Comparison of ENCODE assay signal across 24 mouse cellular contexts in genomic region chr9:118494106-118494505, GRCm38 (mm10). TPM values are rescaled to one million over a fixed set of nuclear protein-coding genes. Genes with fewer than 3 reads are reported as not detected.
A peak's percentile ranks its signal among the peaks of the same experiment; 100 is the strongest.
DNase-seq lines count a peak whose midpoint lies in the region; ATAC-seq and TF ChIP-seq lines count a peak whose summit lies in the region.
"Had no signal": no experiment of that assay in that cellular context is flagged by ENCODE, and none has a peak within 500 bp of the region (broad histone marks: within the 10 kb centered on the region; RNA-seq: fewer than 3 reads in every experiment).

No protein-coding gene starts in this region.

- H3K36me3 ChIP-seq in heart, adult 2 months (ENCODE audit: control insufficient read depth, insufficient read depth, low read length): no peaks in the 10 kb centered on the region
- no peaks in the 10 kb centered on the region for H3K36me3 ChIP-seq in lung, embryonic 14.5 days (ENCODE audit: insufficient read depth)
- no peaks in the 10 kb centered on the region for H3K36me3 ChIP-seq in small intestine, adult 2 months (ENCODE audit: control insufficient read depth, insufficient read depth, low read length)
- H3K36me3 ChIP-seq: embryonic facial prominence, embryonic 15.5 days; heart, embryonic 12.5 days; limb, embryonic 10.5 days; liver, embryonic 15.5 days; stomach, embryonic 15.5 days had no signal

- H3K4me2 ChIP-seq in lung, embryonic 14.5 days: no peak overlapping the region
- H3K4me2 ChIP-seq: embryonic facial prominence, embryonic 15.5 days; heart, embryonic 12.5 days; liver, embryonic 15.5 days; stomach, embryonic 15.5 days had no signal

- H3K4me1 ChIP-seq in heart, adult 2 months (ENCODE audit: control insufficient read depth, insufficient read depth, low read length): no peaks in the 10 kb centered on the region
- H3K4me1 ChIP-seq in lung, embryonic 14.5 days (ENCODE audit: insufficient read depth): no peaks in the 10 kb centered on the region
- H3K4me1 ChIP-seq in small intestine, adult 2 months (ENCODE audit: control insufficient read depth, insufficient read depth, insufficient read length, low read length): peaks cover 17% of the 10 kb centered on the region; the same call in 1 of the 2 replicates

- TF ChIP-seq EP300 in heart, adult 2 months (IDR thresholded peaks at IDR 0.05; ENCODE audit: insufficient read depth, low read depth, low read length): no peak

- 84% methylated on average over 5 of the region's 5 CpGs for WGBS in heart, adult 2 months
- WGBS in lung, embryonic 14.5 days: 90% methylated on average over 5 of the region's 5 CpGs
- WGBS in small intestine, adult 2 months: 93% methylated on average over 5 of the region's 5 CpGs

- no peak for ATAC-seq in lung, embryonic 14.5 days (ENCODE audit: insufficient read depth)
- ATAC-seq: midbrain, embryonic 16.5 days had no signal

- no peak overlapping the region for H3K4me3 ChIP-seq in heart, adult 2 months
- no peak overlapping the region for H3K4me3 ChIP-seq in lung, embryonic 14.5 days (ENCODE audit: low read depth, low read length)
- no peak overlapping the region for H3K4me3 ChIP-seq in small intestine, adult 2 months (ENCODE audit: low read depth, low read length)
- H3K4me3 ChIP-seq: embryonic facial prominence, embryonic 15.5 days; heart, embryonic 12.5 days; left cerebral cortex, adult 2 months; limb, embryonic 10.5 days; liver, embryonic 15.5 days; stomach, embryonic 15.5 days had no signal

- TF ChIP-seq CTCF in heart, adult 2 months (IDR thresholded peaks at IDR 0.05): peak; percentile 30
- TF ChIP-seq CTCF in lung, embryonic 14.5 days (IDR thresholded peaks at IDR 0.05; ENCODE audit: low read depth): peak; percentile 37
- TF ChIP-seq CTCF in small intestine, adult 2 months (IDR thresholded peaks at IDR 0.05; ENCODE audit: extremely low read depth, insufficient read length, insufficient replicate concordance, low read depth, low read length): peak; percentile 28; the same call in 1 of the 2 replicates

- no peak overlapping the region for H3K9ac ChIP-seq in heart, adult 2 months (ENCODE audit: low read depth, low read length)
- H3K9ac ChIP-seq in lung, embryonic 14.5 days: no peak overlapping the region
- H3K9ac ChIP-seq: embryonic facial prominence, embryonic 15.5 days; heart, embryonic 12.5 days; liver, embryonic 15.5 days; stomach, embryonic 15.5 days had no signal

- H3K79me2 ChIP-seq in heart, adult 2 months (replicated peaks; ENCODE audit: control insufficient read depth, insufficient read depth, low read length): no peaks in the 10 kb centered on the region

- peaks cover 1% of the 10 kb centered on the region; the same call in 1 of the 2 replicates for H3K27me3 ChIP-seq in heart, adult 2 months (ENCODE audit: control insufficient read depth, insufficient read depth, low read length)
- peaks cover 3% of the 10 kb centered on the region; the same call in 1 of the 2 replicates for H3K27me3 ChIP-seq in lung, embryonic 14.5 days (ENCODE audit: insufficient read depth, low read length)
- H3K27me3 ChIP-seq in small intestine, adult 2 months (ENCODE audit: control insufficient read depth, insufficient read depth, low read length): peaks cover 2% of the 10 kb centered on the region; the same call in 1 of the 2 replicates
- H3K27me3 ChIP-seq: heart, embryonic 12.5 days had no signal

- H3K27ac ChIP-seq in heart, adult 2 months: no peak overlapping the region
- H3K27ac ChIP-seq in lung, embryonic 14.5 days (ENCODE audit: low read depth): no peak overlapping the region
- H3K27ac ChIP-seq in small intestine, adult 2 months (ENCODE audit: insufficient read depth, low read depth, low read length): no peak overlapping the region
- H3K27ac ChIP-seq: embryonic facial prominence, embryonic 15.5 days; left cerebral cortex, adult 2 months; limb, embryonic 10.5 days; liver, embryonic 15.5 days; stomach, embryonic 15.5 days had no signal

- DNase-seq in heart, adult 2 months: no peak
- DNase-seq in heart, postnatal 25 days (ENCODE audit: low spot score): no peak
- no peak for DNase-seq in lung, embryonic 14.5 days
- DNase-seq in lung, postnatal 10 days: no peak
- DNase-seq in ES-CJ7 (ENCODE audit: low read depth, low spot score): peak; percentile 52
- no peak for DNase-seq in kidney, postnatal 14 days
- DNase-seq: adrenal gland, postnatal 10 days; B cell, adult 2 months; cerebellum, adult 11-12 months; cerebellum, postnatal 36 days; heart, postnatal 14 days; kidney, adult 2 months; kidney, postnatal 10 days; right cerebral cortex, postnatal 14 days had no signal

- intact Hi-C loops in heart, adult 2 months (cut with DNase I): no loop called here
- intact Hi-C loops in heart, postnatal 25 days (cut with DNase I): no loop called here

- TF ChIP-seq POLR2A in heart, adult 2 months (IDR thresholded peaks at IDR 0.05; ENCODE audit: insufficient read depth, low read depth, low read length): no peak
- TF ChIP-seq POLR2A in small intestine, adult 2 months (IDR thresholded peaks at IDR 0.05; ENCODE audit: low read depth, low read length): no peak

- H3K9me3 ChIP-seq in lung, embryonic 14.5 days (ENCODE audit: low read depth, low read length): no peaks in the 10 kb centered on the region
- H3K9me3 ChIP-seq: embryonic facial prominence, embryonic 15.5 days; limb, embryonic 10.5 days; stomach, embryonic 15.5 days had no signal

RNA-seq across cellular contexts. Expression of gene Golga4, which starts 12.0 kb away (rescaled TPM):
- 100 to 1,000 TPM; 350 to 420 TPM for total RNA-seq in heart, adult 2 months (2021)
- polyA plus RNA-seq in heart, adult 2 months (2012; rRNA removed): 34.4 and 62.8 TPM in 2 replicates
- 100 to 1,000 TPM; 257 to 283 TPM for total RNA-seq in heart, postnatal 25 days (2021)
- polyA plus RNA-seq in lung, embryonic 14.5 days (2014; fragmentation: Nextera tagmentation; extraction: Ambion mirVana): 44.1 and 53.3 TPM in 2 replicates
- polyA plus RNA-seq in small intestine, adult 2 months (2012; rRNA removed): 9.8 and 17.8 TPM in 2 replicates

RNA-seq across cellular contexts. Expression of gene Eomes, which starts 16.1 kb away (rescaled TPM):
- under 1 TPM; 0.07 to 0.13 TPM for total RNA-seq in heart, adult 2 months (2021)
- 0.23 TPM in 1 of 2 replicates, not detected in the other for polyA plus RNA-seq in heart, adult 2 months (2012; rRNA removed)
- not detected for total RNA-seq in heart, postnatal 25 days (2021)
- not detected in 2 replicates for polyA plus RNA-seq in lung, embryonic 14.5 days (2014; fragmentation: Nextera tagmentation; extraction: Ambion mirVana)
- polyA plus RNA-seq in small intestine, adult 2 months (2012; rRNA removed): 0.11 TPM in 1 of 2 replicates, not detected in the other
- total RNA-seq: gastrocnemius, adult 18-20 months; granulocyte monocyte progenitor cell, adult 5-6 weeks; heart, postnatal 14 days had no signal
- polyA plus RNA-seq: embryonic facial prominence, embryonic 15.5 days; liver, embryonic 15.5 days had no signal
